Mouse (Mus musculus) hindbrain, embryonic 14.5 days (tissue): ENCODE data around the gene Usp46. TPM values are rescaled to one million over a fixed set of nuclear protein-coding genes. Genes with fewer than 3 reads are reported as not detected.
A peak's percentile ranks its signal among the peaks of the same experiment; 100 is the strongest.

ENCODE experiments used
- ATAC-seq: fragments of 200-750 bp; cut with Nextera tagmentation; 2 replicates; pipeline ENCODE4 v1.8.0; 2017; ENCODE audit warnings: moderate number of reproducible peaks, mild to moderate bottlenecking, moderate TSS enrichment, moderate library complexity; ENCODE audit not compliant: low FRiP score
- DNase-seq: peaks from one replicate; pipeline ENCODE4 v3.0.0-alpha.2; 2015; ENCODE audit warnings: low spot score
- H3K27ac ChIP-seq: fragments of 300-500 bp; sonication (generic); 2 replicates; pipeline ENCODE4 v1.5.1; 2014; ENCODE audit warnings: mild to moderate bottlenecking, moderate library complexity
- H3K27me3 ChIP-seq: fragments of 300-500 bp; sonication (generic); 2 replicates; pipeline ENCODE4 v1.6.1; 2014; ENCODE audit warnings: mild to moderate bottlenecking, low read length, mixed read lengths; ENCODE audit not compliant: control insufficient read depth, insufficient read depth
- H3K36me3 ChIP-seq: fragments of 300-500 bp; sonication (generic); replicated peaks from 2 replicates; pipeline ENCODE4 v1.6.1; 2014; ENCODE audit not compliant: control insufficient read depth, insufficient read depth
- H3K4me1 ChIP-seq: fragments of 300-500 bp; sonication (generic); replicated peaks from 2 replicates; pipeline ENCODE4 v1.6.1; 2014; ENCODE audit warnings: antibody characterized with exemption, low read length, mixed read lengths; ENCODE audit not compliant: control insufficient read depth, insufficient read depth
- H3K4me2 ChIP-seq: fragments of 300-500 bp; sonication (generic); replicated peaks from 2 replicates; pipeline ENCODE4 v1.6.1; 2014; ENCODE audit warnings: mild to moderate bottlenecking, moderate library complexity
- H3K4me3 ChIP-seq: fragments of 300-500 bp; sonication (generic); replicated peaks from 2 replicates; pipeline ENCODE4 v1.5.1; 2014; ENCODE audit warnings: mild to moderate bottlenecking, low read length
- H3K9ac ChIP-seq: fragments of 300-500 bp; sonication (generic); 2 replicates; pipeline ENCODE4 v1.6.1; 2014
- H3K9me3 ChIP-seq: fragments of 300-500 bp; sonication (generic); 2 replicates; pipeline ENCODE4 v1.6.1; 2016; ENCODE audit warnings: low read length; ENCODE audit not compliant: control insufficient read depth
- WGBS: fragments of 180-500 bp; shearing (Covaris S2); extraction: QIAGEN DNeasy Blood & Tissue Kit; methylation state at CpG from one replicate; pipeline ENCODE4 v1.1.7; 2014; 5-methylcytosine and 5-hydroxymethylcytosine counted together
- polyA plus RNA-seq: library from polyadenylated mRNA; unstranded; fragments of >200 nt; fragmentation: Nextera tagmentation; extraction: Ambion mirVana; gene quantifications from 2 replicates; pipeline ENCODE4 v1.2.1, GENCODE M21; 2014

The Usp46 gene
- polyA plus RNA-seq, 1 experiment from 2014 or later = 41.1 TPM

GRCm38 (mm10) chr5:74062266-74062665 lies 6.0 kb downstream of the Usp46 start:
- 95% methylated on average over 6 of the region's 7 CpGs for WGBS
- no peak for ATAC-seq
- H3K9ac ChIP-seq = no peak overlapping the region
- H3K36me3 ChIP-seq = no peaks in the 10 kb centered on the region
- H3K9me3 ChIP-seq = no peaks in the 10 kb centered on the region
- DNase-seq = no peak
- H3K27ac ChIP-seq = no peak overlapping the region
- H3K4me3 ChIP-seq = no peak overlapping the region
- no peaks in the 10 kb centered on the region for H3K27me3 ChIP-seq
- H3K4me2 ChIP-seq = no peak overlapping the region
- H3K4me1 ChIP-seq = peaks cover 29% of the 10 kb centered on the region

- 68% methylated on average over 18 of the region's 18 CpGs for WGBS
- peak overlapping the region; percentile 57; the same call in 1 of the 2 replicates for H3K27ac ChIP-seq
These were observed 6.7 kb downstream of the Usp46 start for GRCm38 (mm10) chr5:74061408-74062047.

GRCm38 (mm10) chr5:74052171-74052909 lies 15.9 kb downstream of the Usp46 start:
- peak; percentile 43; the same call in 1 of the 2 replicates for ATAC-seq
- no peaks in the 10 kb centered on the region for H3K27me3 ChIP-seq

More at GRCm38 (mm10) chr5:74061408-74062047, 6.7 kb downstream of the Usp46 start:
- Histone ChIP-seq H3K36me3 (no peaks in the 10 kb centered on the region), H3K4me1 (peaks cover 22% of the 10 kb centered on the region), H3K4me3 (no peak overlapping the region), H3K4me2 (0 out of 2 replicates have a peak overlapping the region, but pooled peaks have one; percentile 6), H3K9ac (no peak overlapping the region), H3K27me3 (no peaks in the 10 kb centered on the region), H3K9me3 (no peaks in the 10 kb centered on the region)
- no peak; the same call in 1 of the 2 replicates for ATAC-seq
- DNase-seq = peak; percentile 59

GRCm38 (mm10) chr5:74051394-74052170 lies 16.6 kb downstream of the Usp46 start:
- WGBS = 81% methylated on average over 23 of the region's 23 CpGs
- no peaks in the 10 kb centered on the region for H3K4me1 ChIP-seq
- H3K4me3 ChIP-seq = no peak overlapping the region
- ATAC-seq = peak; percentile 55; the same call in 1 of the 2 replicates
- H3K9ac ChIP-seq = no peak overlapping the region
- H3K36me3 ChIP-seq = no peaks in the 10 kb centered on the region
- peak overlapping the region; percentile 17; the same call in 1 of the 2 replicates for H3K27ac ChIP-seq
- DNase-seq = no peak
- no peaks in the 10 kb centered on the region for H3K9me3 ChIP-seq
- H3K4me2 ChIP-seq = no peak overlapping the region
- H3K27me3 ChIP-seq = no peaks in the 10 kb centered on the region

More at GRCm38 (mm10) chr5:74052171-74052909, 15.9 kb downstream of the Usp46 start:
- Histone ChIP-seq H3K36me3 (no peaks in the 10 kb centered on the region), H3K4me3 (no peak overlapping the region), H3K9ac (no peak overlapping the region), H3K4me2 (no peak overlapping the region), H3K27ac (no peak overlapping the region), H3K9me3 (no peaks in the 10 kb centered on the region), H3K4me1 (no peaks in the 10 kb centered on the region)
- DNase-seq = no peak
- 77% methylated on average over 15 of the region's 15 CpGs for WGBS

GRCm38 (mm10) chr5:74050903-74051302 lies 17.3 kb downstream of the Usp46 start:
- Histone ChIP-seq H3K27ac (no peak overlapping the region), H3K4me1 (no peaks in the 10 kb centered on the region), H3K9ac (no peak overlapping the region), H3K36me3 (no peaks in the 10 kb centered on the region), H3K27me3 (no peaks in the 10 kb centered on the region), H3K4me3 (no peak overlapping the region), H3K4me2 (no peak overlapping the region), H3K9me3 (no peaks in the 10 kb centered on the region)
- no peak for ATAC-seq
- WGBS = 100% methylated on average over 2 of the region's 2 CpGs
- no peak for DNase-seq

- ATAC-seq = no peak
- Histone ChIP-seq H3K4me3 (no peak overlapping the region), H3K4me1 (no peaks in the 10 kb centered on the region), H3K9ac (no peak overlapping the region), H3K4me2 (no peak overlapping the region), H3K27ac (no peak overlapping the region), H3K27me3 (no peaks in the 10 kb centered on the region), H3K36me3 (no peaks in the 10 kb centered on the region), H3K9me3 (no peaks in the 10 kb centered on the region)
- WGBS = 74% methylated on average over 16 of the region's 16 CpGs
- no peak for DNase-seq
These were observed 19.3 kb downstream of the Usp46 start for GRCm38 (mm10) chr5:74048846-74049495.

GRCm38 (mm10) chr5:74044591-74044990 lies 23.6 kb downstream of the Usp46 start:
- no peak overlapping the region for H3K4me3 ChIP-seq
- WGBS = 71% methylated on average over 7 of the region's 7 CpGs
- H3K9me3 ChIP-seq = no peaks in the 10 kb centered on the region
- DNase-seq = no peak
- H3K9ac ChIP-seq = no peak overlapping the region
- no peaks in the 10 kb centered on the region for H3K4me1 ChIP-seq
- no peaks in the 10 kb centered on the region for H3K36me3 ChIP-seq
- ATAC-seq = no peak
- H3K27me3 ChIP-seq = no peaks in the 10 kb centered on the region
- H3K27ac ChIP-seq = no peak overlapping the region
- no peak overlapping the region for H3K4me2 ChIP-seq

- Histone ChIP-seq H3K9me3 (no peaks in the 10 kb centered on the region), H3K27ac (no peak overlapping the region), H3K4me3 (no peak overlapping the region), H3K4me1 (no peaks in the 10 kb centered on the region), H3K9ac (no peak overlapping the region), H3K4me2 (no peak overlapping the region), H3K27me3 (no peaks in the 10 kb centered on the region), H3K36me3 (no peaks in the 10 kb centered on the region)
- no peak for ATAC-seq
- WGBS = 83% methylated on average over 6 of the region's 6 CpGs
- DNase-seq = no peak
These were observed 25.4 kb downstream of the Usp46 start for GRCm38 (mm10) chr5:74042796-74043340.
